Mouse (Mus musculus) limb, embryonic 15.5 days (tissue): ENCODE measurements around the gene Olfr1116. TPM values are rescaled to one million over a fixed set of nuclear protein-coding genes. Genes with fewer than 3 reads are reported as not detected.
"Not testable (repeated sequence)": the region's sequence is repeated elsewhere in the genome, so short reads cannot be mapped to it uniquely, and the experiment has no call there.

Experiments
- ATAC-seq: fragments of 200-750 bp; cut with Nextera tagmentation; 2 replicates; pipeline ENCODE4 v1.8.0; 2017; ENCODE audit warnings: low read depth, moderate TSS enrichment; ENCODE audit not compliant: insufficient number of reproducible peaks, low FRiP score, low TSS enrichment
- H3K27ac ChIP-seq: fragments of 300-500 bp; sonication (generic); 2 replicates; pipeline ENCODE4 v1.5.1; 2015; ENCODE audit warnings: moderate library complexity, mild to moderate bottlenecking, inconsistent platforms
- H3K27me3 ChIP-seq: fragments of 300-500 bp; sonication (generic); 2 replicates; pipeline ENCODE4 v1.6.1; 2015; ENCODE audit warnings: inconsistent platforms
- H3K36me3 ChIP-seq: fragments of 300-500 bp; sonication (generic); 2 replicates; pipeline ENCODE4 v1.6.1; 2015; ENCODE audit warnings: inconsistent platforms
- H3K4me1 ChIP-seq: fragments of 300-500 bp; sonication (generic); 2 replicates; pipeline ENCODE4 v1.6.1; 2015; ENCODE audit warnings: inconsistent platforms
- H3K4me2 ChIP-seq: fragments of 300-500 bp; sonication (generic); 2 replicates; pipeline ENCODE4 v1.6.1; 2015; ENCODE audit warnings: mild to moderate bottlenecking, inconsistent platforms
- H3K4me3 ChIP-seq: fragments of 300-500 bp; sonication (generic); 2 replicates; pipeline ENCODE4 v1.5.1; 2015; ENCODE audit warnings: mild to moderate bottlenecking, inconsistent platforms
- H3K9ac ChIP-seq: fragments of 300-500 bp; sonication (generic); 2 replicates; pipeline ENCODE4 v1.6.1; 2015; ENCODE audit warnings: inconsistent platforms
- H3K9me3 ChIP-seq: fragments of 300-500 bp; sonication (generic); 2 replicates; pipeline ENCODE4 v1.6.1; 2016; ENCODE audit warnings: inconsistent platforms
- WGBS: fragments of 180-500 bp; shearing (Covaris S2); methylation state at CpG from one replicate; pipeline ENCODE4 v1.1.7; 2015; 5-methylcytosine and 5-hydroxymethylcytosine counted together
- microRNA-seq: library from miRNA; unstranded; fragments of <30 nt; microRNA quantifications from one replicate; pipeline ENCODE4, GENCODE M21; 2016
- polyA plus RNA-seq: library from polyadenylated mRNA; unstranded; fragments of >200 nt; fragmentation: Nextera tagmentation; extraction: Ambion mirVana; gene quantifications from 2 replicates; pipeline ENCODE4 v1.2.1, GENCODE M21; 2015

Gene Olfr1116
- not detected in 2 replicates for polyA plus RNA-seq

DNA sequence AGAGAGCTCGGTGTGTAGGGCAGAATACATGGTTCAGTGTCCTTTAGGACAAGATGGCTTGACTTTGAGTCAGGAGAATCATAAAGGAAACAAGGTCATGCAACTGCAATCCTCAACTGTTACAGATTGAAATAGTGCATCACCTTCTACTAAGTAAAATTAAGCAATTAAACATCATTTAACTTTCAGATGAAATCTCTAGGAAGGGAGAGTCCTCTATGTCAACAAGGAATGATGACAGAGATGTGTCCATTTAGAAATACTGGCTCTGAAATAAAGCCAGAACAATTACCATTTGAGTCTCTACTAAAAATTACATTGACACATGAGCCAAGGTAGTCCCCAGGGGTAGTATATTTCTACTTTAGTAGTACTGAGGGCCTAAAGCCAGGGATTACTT lies at the start of gene Olfr1116:
TSS of gene Olfr1116 (plus strand) at position 301 of the 400 bp plus-strand sequence.
- H3K4me3 ChIP-seq, result no peak within 1 kb of the TSS
- no peak within 1 kb of the TSS for H3K9ac ChIP-seq
- H3K4me1 ChIP-seq, result no peaks in the 10 kb centered on the region
- no peak within 1 kb of the TSS for H3K27ac ChIP-seq
- no peak for ATAC-seq
- no peaks in the 10 kb centered on the region for H3K36me3 ChIP-seq
- H3K27me3 ChIP-seq, result no peaks in the 10 kb centered on the region
- no peaks in the 10 kb centered on the region for H3K9me3 ChIP-seq
- H3K4me2 ChIP-seq, result no peak within 1 kb of the TSS
- 90% methylated on average over 1 of the region's 1 CpGs for WGBS

DNA sequence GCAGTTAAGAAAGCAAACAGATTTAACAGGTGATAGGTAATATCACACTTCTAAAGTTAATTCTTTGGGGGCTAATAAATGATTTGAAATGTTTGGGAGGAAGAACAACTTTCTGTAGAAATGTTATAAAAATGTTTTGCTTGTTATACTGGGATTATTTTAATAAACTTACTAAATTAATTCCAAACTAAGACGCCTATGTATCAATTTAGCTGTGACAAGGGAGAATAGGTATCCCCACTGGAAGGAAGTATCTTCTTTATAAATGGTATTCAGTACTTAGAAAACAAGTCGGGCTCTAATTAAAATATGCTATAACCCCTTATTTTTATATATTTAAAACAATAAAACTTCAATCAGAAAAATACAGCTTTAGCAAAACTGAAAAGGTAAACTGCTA lies 19.6 kb upstream of the Olfr1116 start, which contains the start of gene Olfr1115:
TSS of gene Olfr1115 (plus strand) at position 301 of the 400 bp plus-strand sequence.
- no peaks in the 10 kb centered on the region for H3K27me3 ChIP-seq
- no peak for ATAC-seq
- H3K9me3 ChIP-seq, result no peaks in the 10 kb centered on the region
- H3K27ac ChIP-seq, result no peak within 1 kb of the TSS
- 83% methylated on average over 2 of the region's 2 CpGs for WGBS
- H3K36me3 ChIP-seq, result no peaks in the 10 kb centered on the region
- H3K4me3 ChIP-seq, result no peak within 1 kb of the TSS
- no peak within 1 kb of the TSS for H3K4me2 ChIP-seq
- H3K4me1 ChIP-seq, result no peaks in the 10 kb centered on the region
- no peak within 1 kb of the TSS for H3K9ac ChIP-seq

DNA sequence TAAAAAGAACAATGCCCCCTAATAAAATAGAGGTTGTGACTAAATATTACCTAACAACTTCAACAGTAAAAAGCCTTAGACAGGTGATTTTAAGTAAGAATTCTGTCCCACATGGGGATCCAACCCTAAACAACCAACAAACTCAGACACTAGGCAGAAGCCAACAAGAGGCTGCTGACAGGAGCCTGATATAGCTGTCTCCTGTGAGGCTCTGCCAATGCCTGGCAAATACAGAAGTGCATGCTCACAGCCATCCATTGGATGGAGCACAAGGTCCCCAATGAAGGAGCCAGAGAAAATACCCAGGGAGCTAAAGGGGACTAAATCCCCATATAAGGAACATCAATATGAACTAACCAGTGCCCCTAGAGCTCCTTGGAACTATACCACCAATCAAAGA lies 26.6 kb downstream of the Olfr1116 start:
- not testable (repeated sequence) for H3K9ac ChIP-seq, H3K9me3 ChIP-seq, H3K27ac ChIP-seq, ATAC-seq, H3K27me3 ChIP-seq, H3K4me2 ChIP-seq, H3K36me3 ChIP-seq, H3K4me3 ChIP-seq, H3K4me1 ChIP-seq

DNA sequence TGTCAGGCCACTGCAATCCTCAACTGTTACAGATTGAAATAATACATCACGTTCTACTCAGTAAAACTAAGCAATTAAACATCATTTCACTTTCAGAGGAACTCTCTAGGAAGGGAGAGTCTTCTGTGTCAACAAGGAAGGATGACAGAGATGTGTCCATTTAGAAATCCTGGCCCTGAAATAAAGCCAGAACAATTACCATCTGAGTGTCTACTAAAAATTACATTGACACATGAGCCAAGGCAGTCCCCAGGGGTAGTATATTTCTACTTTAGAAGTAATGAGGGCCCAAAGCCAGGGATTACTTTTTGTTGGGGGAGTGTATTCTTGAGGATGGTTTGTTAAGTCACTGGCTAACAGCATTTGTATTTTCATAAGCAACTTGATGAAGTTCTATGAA lies 39.9 kb downstream of the Olfr1116 start, which contains the start of gene Olfr1118:
TSS of gene Olfr1118 (plus strand) at position 301 of the 400 bp plus-strand sequence.
- H3K4me1 ChIP-seq, result no peaks in the 10 kb centered on the region
- 67% methylated on average over 1 of the region's 1 CpGs for WGBS
- no peaks in the 10 kb centered on the region for H3K36me3 ChIP-seq
- no peak within 1 kb of the TSS for H3K27ac ChIP-seq
- no peak for ATAC-seq
- H3K9ac ChIP-seq, result no peak within 1 kb of the TSS
- no peak within 1 kb of the TSS for H3K4me2 ChIP-seq
- H3K4me3 ChIP-seq, result no peak within 1 kb of the TSS
- no peaks in the 10 kb centered on the region for H3K27me3 ChIP-seq
- no peaks in the 10 kb centered on the region for H3K9me3 ChIP-seq

Small RNA genes within 50 kb of the gene (microRNA-seq; reads per million reads assigned to microRNA genes)
- gene Gm27438, result not detected

Other genes starting within 250 kb of the Olfr1116 start
- gene Olfr1104, start 240.5 kb upstream of the Olfr1116 start, polyA plus RNA-seq, result not detected in 2 replicates
- gene Olfr1105, start 231.0 kb upstream of the Olfr1116 start, polyA plus RNA-seq, result not detected in 2 replicates
- gene Olfr1106, start 215.3 kb upstream of the Olfr1116 start, polyA plus RNA-seq, result not detected in 2 replicates
- gene Olfr1107, start 191.7 kb upstream of the Olfr1116 start, polyA plus RNA-seq, result not detected in 2 replicates
- not detected in 2 replicates for gene Olfr1109, start 171.5 kb upstream of the Olfr1116 start, polyA plus RNA-seq
- gene Olfr259, start 153.0 kb upstream of the Olfr1116 start, polyA plus RNA-seq, result not detected in 2 replicates
- not detected in 2 replicates for gene Olfr1110, start 127.2 kb upstream of the Olfr1116 start, polyA plus RNA-seq
- not detected in 2 replicates for gene Olfr1111, start 114.9 kb upstream of the Olfr1116 start, polyA plus RNA-seq
- gene Olfr1112, start 79.7 kb upstream of the Olfr1116 start, polyA plus RNA-seq, result not detected in 2 replicates
- gene Olfr1113, start 58.6 kb upstream of the Olfr1116 start, polyA plus RNA-seq, result not detected in 2 replicates
- gene Olfr1115, start 19.5 kb upstream of the Olfr1116 start, polyA plus RNA-seq, result not detected in 2 replicates
- gene Olfr1118, start 40.0 kb downstream of the Olfr1116 start, polyA plus RNA-seq, result not detected in 2 replicates
- not detected in 2 replicates for gene Olfr1120, start 87.3 kb downstream of the Olfr1116 start, polyA plus RNA-seq
- gene Olfr1121, start 102.4 kb downstream of the Olfr1116 start, polyA plus RNA-seq, result not detected in 2 replicates
- not detected in 2 replicates for gene Olfr1122, start 118.3 kb downstream of the Olfr1116 start, polyA plus RNA-seq
- gene Olfr1123, start 149.1 kb downstream of the Olfr1116 start, polyA plus RNA-seq, result not detected in 2 replicates
- not detected in 2 replicates for gene Olfr1124, start 162.7 kb downstream of the Olfr1116 start, polyA plus RNA-seq
- gene Olfr1126, start 186.4 kb downstream of the Olfr1116 start, polyA plus RNA-seq, result not detected in 2 replicates
- gene Pramel7, start 229.6 kb downstream of the Olfr1116 start, polyA plus RNA-seq, result not detected in 2 replicates
- not detected in 2 replicates for gene Pramel6, start 239.0 kb downstream of the Olfr1116 start, polyA plus RNA-seq